Mouse (Mus musculus): ENCODE results near the gene Rwdd2a. TPM values are rescaled to one million over a fixed set of nuclear protein-coding genes. Genes with fewer than 3 reads are reported as not detected.

The Rwdd2a gene
- polyA plus RNA-seq (2014; fragmentation: Nextera tagmentation; extraction: Ambion mirVana) = 4.8 TPM in 2 replicates

DNA sequence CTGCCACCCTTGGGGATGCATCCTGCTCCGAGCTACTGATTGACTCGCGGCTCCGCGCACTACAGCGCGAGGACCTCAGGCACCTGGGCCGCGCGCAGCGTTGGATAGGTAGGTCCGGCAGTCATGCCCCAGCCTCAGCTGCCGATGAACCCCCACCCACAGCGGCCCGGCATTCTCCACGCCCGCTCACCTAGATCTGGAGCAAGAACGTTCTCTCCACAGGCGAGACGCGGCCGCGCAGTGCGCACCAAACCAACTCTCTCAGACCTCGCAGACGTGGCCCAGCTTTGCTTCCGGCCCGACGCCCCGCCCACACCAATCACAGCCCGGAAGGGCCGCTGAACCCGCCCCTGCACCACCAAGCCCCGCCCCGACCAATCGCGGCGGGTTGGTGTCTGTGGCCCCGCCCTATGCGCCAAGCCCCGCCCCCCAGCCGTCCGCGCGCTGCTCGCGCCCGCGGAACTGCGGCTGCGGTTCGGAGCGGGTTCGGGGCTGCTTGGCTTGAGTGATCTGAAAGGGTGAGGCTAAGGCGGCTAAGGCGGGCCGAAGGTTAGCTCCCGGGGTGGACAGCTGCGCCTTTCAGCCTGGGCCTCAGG is at the start of gene Rwdd2a, which contains the start of gene Pgm3:
Rwdd2a (plus strand) TSS at position 452 of the 596 bp plus-strand sequence.
Pgm3 (minus strand) TSS at position 303 of the 596 bp plus-strand sequence.
- no peaks in the 10 kb centered on the region for H3K27me3 ChIP-seq (ENCODE audit: control insufficient read depth, insufficient read depth, low read length)
- peak within 1 kb of the TSS; percentile 78 for H3K4me3 ChIP-seq (ENCODE audit: low read depth, low read length)
- no peaks in the 10 kb centered on the region for H3K36me3 ChIP-seq (ENCODE audit: control insufficient read depth, insufficient read depth, low read length)
- peak within 1 kb of the TSS; percentile 80 for H3K9ac ChIP-seq (ENCODE audit: low read depth, low read length)
- no peaks in the 10 kb centered on the region; the same call in 1 of the 2 replicates for H3K4me1 ChIP-seq (ENCODE audit: control insufficient read depth, insufficient read depth, low read length)
- under 1% methylated on average over 58 of the region's 59 CpGs for WGBS (ENCODE audit: insufficient replicate concordance)
- peak within 1 kb of the TSS; percentile 100 for H3K4me2 ChIP-seq
- ATAC-seq (replicated peaks; ENCODE audit: insufficient number of reproducible peaks, low FRiP score, low TSS enrichment) = peak; percentile 98
- peak within 1 kb of the TSS; percentile 70 for H3K27ac ChIP-seq (ENCODE audit: low read depth, low read length)
- no peaks in the 10 kb centered on the region for H3K9me3 ChIP-seq (replicated peaks; ENCODE audit: control insufficient read depth, low read length)

DNA sequence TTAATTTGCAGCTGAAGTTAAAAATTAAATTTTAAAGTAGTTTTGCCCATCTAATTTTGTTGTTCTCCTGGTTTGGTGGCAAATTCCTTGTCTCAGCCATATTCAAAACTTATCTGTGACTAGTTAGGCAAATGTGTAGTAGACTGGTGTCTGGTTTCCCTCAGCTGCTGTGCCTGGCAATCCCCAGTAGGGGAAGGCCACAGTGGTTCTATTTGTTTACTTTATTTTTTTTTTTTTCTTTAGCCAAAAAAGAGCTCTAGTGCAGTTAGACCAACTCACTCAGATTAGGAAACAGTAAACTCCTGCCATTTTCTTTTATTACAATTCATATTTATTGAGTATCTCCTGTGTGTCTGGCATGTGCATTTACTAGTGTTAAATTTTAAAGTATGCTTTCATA is 49.5 kb upstream of the Rwdd2a start:
- no peak overlapping the region for H3K27ac ChIP-seq (ENCODE audit: low read depth, low read length)
- H3K4me3 ChIP-seq (ENCODE audit: low read depth, low read length) = no peak overlapping the region
- H3K4me1 ChIP-seq (ENCODE audit: control insufficient read depth, insufficient read depth, low read length) = no peaks in the 10 kb centered on the region
- H3K27me3 ChIP-seq (ENCODE audit: control insufficient read depth, insufficient read depth, low read length) = no peaks in the 10 kb centered on the region
- H3K36me3 ChIP-seq (ENCODE audit: control insufficient read depth, insufficient read depth, low read length) = 0 out of 2 replicates have a peak, but pooled peaks cover 2% of the 10 kb centered on the region
- no peaks in the 10 kb centered on the region for H3K9me3 ChIP-seq (replicated peaks; ENCODE audit: control insufficient read depth, low read length)
- H3K4me2 ChIP-seq = no peak overlapping the region
- H3K9ac ChIP-seq (ENCODE audit: low read depth, low read length) = no peak overlapping the region
- no peak for ATAC-seq (replicated peaks; ENCODE audit: insufficient number of reproducible peaks, low FRiP score, low TSS enrichment)

DNA sequence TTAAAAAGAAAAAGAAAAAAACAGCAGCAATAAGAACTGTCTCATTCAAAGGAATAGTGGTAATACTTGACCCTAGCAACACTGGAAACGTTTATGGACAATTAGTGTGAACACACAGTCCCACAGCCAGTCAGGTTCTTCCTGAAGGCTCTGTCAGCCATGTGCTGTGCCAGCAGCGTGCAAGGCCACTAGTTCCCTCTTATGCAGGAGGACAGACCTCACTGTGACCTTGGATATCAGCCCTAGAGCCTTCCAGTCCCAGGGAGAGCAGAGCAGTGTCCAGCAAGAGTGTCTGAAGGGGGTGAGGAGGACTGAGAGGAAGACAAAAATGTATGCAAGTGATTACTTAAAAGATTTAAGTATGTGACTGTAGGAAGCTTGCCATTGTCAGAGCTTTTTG is 46.2 kb upstream of the Rwdd2a start:
- H3K9ac ChIP-seq (ENCODE audit: low read depth, low read length) = no peak overlapping the region
- no peak overlapping the region for H3K27ac ChIP-seq (ENCODE audit: low read depth, low read length)
- no peaks in the 10 kb centered on the region for H3K9me3 ChIP-seq (replicated peaks; ENCODE audit: control insufficient read depth, low read length)
- no peak overlapping the region for H3K4me2 ChIP-seq
- WGBS (ENCODE audit: insufficient replicate concordance) = 35% methylated on average over 2 of the region's 2 CpGs
- no peak overlapping the region for H3K4me3 ChIP-seq (ENCODE audit: low read depth, low read length)
- 0 out of 2 replicates have a peak, but pooled peaks cover 2% of the 10 kb centered on the region for H3K36me3 ChIP-seq (ENCODE audit: control insufficient read depth, insufficient read depth, low read length)
- no peak for ATAC-seq (replicated peaks; ENCODE audit: insufficient number of reproducible peaks, low FRiP score, low TSS enrichment)
- H3K4me1 ChIP-seq (ENCODE audit: control insufficient read depth, insufficient read depth, low read length) = no peaks in the 10 kb centered on the region
- H3K27me3 ChIP-seq (ENCODE audit: control insufficient read depth, insufficient read depth, low read length) = no peaks in the 10 kb centered on the region

DNA sequence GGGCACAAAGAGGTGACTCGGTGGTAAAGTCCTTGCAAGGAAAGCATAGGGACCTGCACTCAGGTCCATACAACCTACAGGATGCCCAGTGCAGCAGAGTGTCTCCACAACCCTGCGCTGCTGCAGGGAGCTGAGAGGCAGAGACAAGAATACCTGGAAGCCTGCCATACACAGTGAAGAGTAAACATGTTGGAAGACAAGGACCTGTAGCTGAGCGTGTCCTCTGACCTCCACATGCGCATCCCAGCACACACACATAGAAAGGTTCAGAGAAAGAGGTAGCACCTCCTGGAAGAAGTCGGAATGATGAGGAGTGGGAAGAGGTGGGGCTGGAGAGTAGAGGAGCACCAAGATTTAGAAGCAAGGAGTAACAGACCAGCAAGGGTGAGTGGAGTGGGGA is 37.7 kb upstream of the Rwdd2a start:
- Histone ChIP-seq H3K4me1 (ENCODE audit: control insufficient read depth, insufficient read depth, low read length) (no peaks in the 10 kb centered on the region), H3K9ac (ENCODE audit: low read depth, low read length) (no peak overlapping the region), H3K27ac (ENCODE audit: low read depth, low read length) (no peak overlapping the region), H3K36me3 (ENCODE audit: control insufficient read depth, insufficient read depth, low read length) (no peaks in the 10 kb centered on the region; the same call in 1 of the 2 replicates), H3K9me3 (replicated peaks; ENCODE audit: control insufficient read depth, low read length) (no peaks in the 10 kb centered on the region), H3K4me3 (ENCODE audit: low read depth, low read length) (no peak overlapping the region), H3K4me2 (no peak overlapping the region), H3K27me3 (ENCODE audit: control insufficient read depth, insufficient read depth, low read length) (no peaks in the 10 kb centered on the region)
- no peak for ATAC-seq (replicated peaks; ENCODE audit: insufficient number of reproducible peaks, low FRiP score, low TSS enrichment)
- 86% methylated on average over 5 of the region's 5 CpGs for WGBS (ENCODE audit: insufficient replicate concordance)

DNA sequence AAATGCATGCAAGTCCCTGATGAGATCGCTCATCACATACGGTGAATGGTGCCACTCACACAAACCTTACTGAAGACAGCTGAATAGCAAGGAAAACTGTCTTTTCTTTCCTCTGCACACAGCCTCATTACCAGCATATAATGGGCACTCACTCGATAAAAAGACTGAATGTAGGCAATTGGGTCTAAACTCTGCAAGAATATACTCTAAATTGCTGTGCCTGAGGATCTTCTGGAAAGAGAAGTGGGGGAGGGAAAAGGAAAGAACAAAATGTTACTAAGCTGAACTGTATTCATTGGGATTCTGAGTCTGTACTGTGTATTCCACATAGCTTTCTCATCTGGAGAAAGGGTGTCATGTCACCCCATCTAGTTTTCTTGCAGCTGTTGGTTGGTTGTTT is 28.3 kb upstream of the Rwdd2a start:
- Histone ChIP-seq H3K4me2 (no peak overlapping the region), H3K27me3 (ENCODE audit: control insufficient read depth, insufficient read depth, low read length) (no peaks in the 10 kb centered on the region), H3K4me1 (ENCODE audit: control insufficient read depth, insufficient read depth, low read length) (no peaks in the 10 kb centered on the region), H3K36me3 (ENCODE audit: control insufficient read depth, insufficient read depth, low read length) (peaks cover 6% of the 10 kb centered on the region), H3K27ac (ENCODE audit: low read depth, low read length) (no peak overlapping the region), H3K9ac (ENCODE audit: low read depth, low read length) (no peak overlapping the region), H3K4me3 (ENCODE audit: low read depth, low read length) (no peak overlapping the region), H3K9me3 (replicated peaks; ENCODE audit: control insufficient read depth, low read length) (no peaks in the 10 kb centered on the region)
- ATAC-seq (replicated peaks; ENCODE audit: insufficient number of reproducible peaks, low FRiP score, low TSS enrichment) = no peak
- WGBS (ENCODE audit: insufficient replicate concordance) = 91% methylated on average over 3 of the region's 3 CpGs

DNA sequence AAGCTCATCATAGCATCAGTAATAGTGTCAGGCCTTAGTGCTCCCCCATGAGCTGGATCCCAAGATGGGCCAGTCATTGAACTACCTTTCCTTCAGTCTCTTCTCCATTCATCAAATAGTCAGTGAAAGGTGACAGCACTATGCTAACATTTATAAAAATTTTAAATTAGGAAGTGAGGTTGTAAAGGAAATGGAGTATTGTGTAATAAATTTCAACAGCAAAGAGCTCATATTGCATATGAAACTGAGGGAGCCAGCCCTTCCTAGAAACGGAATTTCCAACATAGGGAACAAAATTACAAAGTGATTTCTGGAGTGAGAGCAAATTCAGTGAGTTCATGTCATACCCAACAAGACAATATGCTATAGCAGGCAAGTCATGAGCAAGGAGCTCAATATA is 27.2 kb upstream of the Rwdd2a start:
- WGBS (ENCODE audit: insufficient replicate concordance) = 60% methylated on average over 1 of the region's 1 CpGs
- Histone ChIP-seq H3K36me3 (ENCODE audit: control insufficient read depth, insufficient read depth, low read length) (peaks cover 6% of the 10 kb centered on the region), H3K9ac (ENCODE audit: low read depth, low read length) (no peak overlapping the region), H3K4me3 (ENCODE audit: low read depth, low read length) (no peak overlapping the region), H3K4me1 (ENCODE audit: control insufficient read depth, insufficient read depth, low read length) (no peaks in the 10 kb centered on the region), H3K9me3 (replicated peaks; ENCODE audit: control insufficient read depth, low read length) (no peaks in the 10 kb centered on the region), H3K27me3 (ENCODE audit: control insufficient read depth, insufficient read depth, low read length) (no peaks in the 10 kb centered on the region), H3K4me2 (no peak overlapping the region), H3K27ac (ENCODE audit: low read depth, low read length) (no peak overlapping the region)
- no peak for ATAC-seq (replicated peaks; ENCODE audit: insufficient number of reproducible peaks, low FRiP score, low TSS enrichment)

DNA sequence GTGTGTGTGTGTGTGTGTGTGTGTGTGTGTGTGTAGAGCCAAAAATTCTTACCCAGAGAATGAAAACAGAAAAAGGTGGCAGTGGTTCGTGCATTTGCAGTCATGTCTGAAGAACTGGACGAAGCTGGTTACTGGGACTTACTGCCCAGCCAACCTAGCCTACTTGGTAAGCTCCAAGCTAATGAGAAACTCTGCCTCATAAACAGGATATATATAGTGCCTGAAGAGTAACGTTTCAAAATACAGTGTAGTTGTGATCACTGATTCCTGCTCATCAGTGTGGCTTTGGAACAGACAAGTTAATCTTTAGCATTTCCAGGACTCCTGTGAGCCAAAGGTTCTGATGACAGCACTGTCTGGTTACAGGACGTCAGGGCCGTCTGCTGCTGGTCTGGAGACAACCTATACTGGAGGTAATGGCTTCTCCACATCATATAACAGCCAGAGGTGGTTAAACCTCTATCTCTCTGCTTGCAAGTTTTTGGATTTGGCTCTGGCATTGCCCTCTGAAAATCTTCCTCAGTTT is 22.1 kb upstream of the Rwdd2a start:
- Histone ChIP-seq H3K4me3 (ENCODE audit: low read depth, low read length) (no peak overlapping the region), H3K36me3 (ENCODE audit: control insufficient read depth, insufficient read depth, low read length) (peaks cover 6% of the 10 kb centered on the region; the same call in 1 of the 2 replicates), H3K27ac (ENCODE audit: low read depth, low read length) (no peak overlapping the region), H3K4me1 (ENCODE audit: control insufficient read depth, insufficient read depth, low read length) (no peaks in the 10 kb centered on the region), H3K27me3 (ENCODE audit: control insufficient read depth, insufficient read depth, low read length) (no peaks in the 10 kb centered on the region), H3K9me3 (replicated peaks; ENCODE audit: control insufficient read depth, low read length) (no peaks in the 10 kb centered on the region), H3K9ac (ENCODE audit: low read depth, low read length) (no peak overlapping the region), H3K4me2 (no peak overlapping the region)
- ATAC-seq (replicated peaks; ENCODE audit: insufficient number of reproducible peaks, low FRiP score, low TSS enrichment) = no peak
- 78% methylated on average over 5 of the region's 5 CpGs for WGBS (ENCODE audit: insufficient replicate concordance)

DNA sequence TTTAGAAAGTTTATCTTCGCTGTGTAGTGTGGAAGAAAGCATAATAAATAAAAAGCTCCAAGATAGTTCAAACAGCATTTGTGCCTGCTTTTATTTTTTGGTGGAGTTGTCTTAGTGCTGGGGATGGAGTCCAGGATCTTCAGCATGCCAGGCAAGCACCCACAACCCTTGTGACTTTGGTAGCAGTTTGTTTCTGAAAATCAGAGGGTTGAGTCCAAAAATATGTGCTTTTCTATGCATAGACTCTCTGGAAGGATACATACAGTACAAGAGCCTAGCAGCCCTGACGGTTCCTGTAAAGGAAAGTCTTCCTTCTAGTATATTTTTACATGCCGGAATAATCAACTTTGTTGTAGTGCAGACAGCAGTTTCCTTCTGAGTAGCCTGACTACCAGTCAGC is 21.1 kb upstream of the Rwdd2a start:
- H3K9ac ChIP-seq (ENCODE audit: low read depth, low read length) = no peak overlapping the region
- no peak overlapping the region for H3K4me3 ChIP-seq (ENCODE audit: low read depth, low read length)
- no peaks in the 10 kb centered on the region for H3K9me3 ChIP-seq (replicated peaks; ENCODE audit: control insufficient read depth, low read length)
- H3K27ac ChIP-seq (ENCODE audit: low read depth, low read length) = no peak overlapping the region
- H3K4me1 ChIP-seq (ENCODE audit: control insufficient read depth, insufficient read depth, low read length) = no peaks in the 10 kb centered on the region
- ATAC-seq (replicated peaks; ENCODE audit: insufficient number of reproducible peaks, low FRiP score, low TSS enrichment) = no peak
- peaks cover 6% of the 10 kb centered on the region; the same call in 1 of the 2 replicates for H3K36me3 ChIP-seq (ENCODE audit: control insufficient read depth, insufficient read depth, low read length)
- WGBS (ENCODE audit: insufficient replicate concordance) = 85% methylated on average over 3 of the region's 3 CpGs
- H3K4me2 ChIP-seq = no peak overlapping the region
- H3K27me3 ChIP-seq (ENCODE audit: control insufficient read depth, insufficient read depth, low read length) = no peaks in the 10 kb centered on the region

DNA sequence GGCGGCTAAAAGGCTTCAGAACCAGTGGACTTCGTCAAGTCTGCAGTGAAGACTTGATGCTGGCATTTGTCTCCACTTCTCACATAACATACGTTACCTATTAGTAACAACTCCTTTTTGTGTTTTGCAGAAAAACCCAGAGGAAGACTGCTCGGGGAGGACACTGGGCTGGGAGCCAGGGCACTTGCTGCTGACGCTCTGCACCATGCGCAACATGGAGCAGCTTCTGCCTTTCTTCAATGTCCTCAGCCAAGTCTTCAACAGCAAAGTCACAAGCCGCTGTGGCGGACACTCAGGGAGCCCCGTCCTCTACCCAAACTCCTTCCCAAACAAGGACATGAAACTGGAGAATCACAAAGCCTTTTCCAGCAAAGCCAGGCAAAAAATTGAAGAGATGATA is 17.9 kb upstream of the Rwdd2a start:
- no peak for ATAC-seq (replicated peaks; ENCODE audit: insufficient number of reproducible peaks, low FRiP score, low TSS enrichment)
- H3K9me3 ChIP-seq (replicated peaks; ENCODE audit: control insufficient read depth, low read length) = no peaks in the 10 kb centered on the region
- no peak overlapping the region for H3K27ac ChIP-seq (ENCODE audit: low read depth, low read length)
- no peak overlapping the region for H3K4me3 ChIP-seq (ENCODE audit: low read depth, low read length)
- H3K4me2 ChIP-seq = no peak overlapping the region
- H3K9ac ChIP-seq (ENCODE audit: low read depth, low read length) = no peak overlapping the region
- no peaks in the 10 kb centered on the region for H3K27me3 ChIP-seq (ENCODE audit: control insufficient read depth, insufficient read depth, low read length)
- peaks cover 13% of the 10 kb centered on the region for H3K36me3 ChIP-seq (ENCODE audit: control insufficient read depth, insufficient read depth, low read length)
- H3K4me1 ChIP-seq (ENCODE audit: control insufficient read depth, insufficient read depth, low read length) = no peaks in the 10 kb centered on the region
- WGBS (ENCODE audit: insufficient replicate concordance) = 90% methylated on average over 9 of the region's 9 CpGs
